Mouse (Mus musculus) embryonic facial prominence, embryonic 14.5 days (tissue): ENCODE measurements around the gene Xpo5. TPM values are rescaled to one million over a fixed set of nuclear protein-coding genes. Genes with fewer than 3 reads are reported as not detected.

Experiments used
- ATAC-seq: fragments of 200-750 bp; cut with Nextera tagmentation; 2 replicates; pipeline ENCODE4 v1.8.0; 2017; ENCODE audit warnings: low read depth, moderate number of reproducible peaks, moderate TSS enrichment
- DNase-seq: peaks from one replicate; pipeline ENCODE4 v3.0.0-alpha.2; 2015; ENCODE audit warnings: low spot score
- H3K27ac ChIP-seq: fragments of 300-500 bp; sonication (generic); replicated peaks from 2 replicates; pipeline ENCODE4 v1.5.1; 2014; ENCODE audit warnings: low read depth, mild to moderate bottlenecking, low read length, moderate library complexity
- H3K27me3 ChIP-seq: fragments of 300-500 bp; sonication (generic); replicated peaks from 2 replicates; pipeline ENCODE4 v1.6.1; 2014; ENCODE audit warnings: low read length; ENCODE audit not compliant: control insufficient read depth, insufficient read depth
- H3K36me3 ChIP-seq: fragments of 300-500 bp; sonication (generic); 2 replicates; pipeline ENCODE4 v1.6.1; 2014; ENCODE audit warnings: low read length, mixed read lengths; ENCODE audit not compliant: control insufficient read depth, insufficient read depth
- H3K4me1 ChIP-seq: fragments of 300-500 bp; sonication (generic); 2 replicates; pipeline ENCODE4 v1.6.1; 2014; ENCODE audit warnings: antibody characterized with exemption, low read length; ENCODE audit not compliant: control insufficient read depth, insufficient read depth
- H3K4me2 ChIP-seq: fragments of 300-500 bp; sonication (generic); 2 replicates; pipeline ENCODE4 v1.6.1; 2014; ENCODE audit warnings: low read depth, mild to moderate bottlenecking, low read length, moderate library complexity, mixed read lengths
- H3K4me3 ChIP-seq: fragments of 300-500 bp; sonication (generic); 2 replicates; pipeline ENCODE4 v1.5.1; 2014; ENCODE audit warnings: low read depth, mild to moderate bottlenecking, low read length
- H3K9ac ChIP-seq: fragments of 300-500 bp; sonication (generic); 2 replicates; pipeline ENCODE4 v1.6.1; 2014; ENCODE audit warnings: low read depth, mild to moderate bottlenecking, low read length, moderate library complexity, mixed read lengths
- H3K9me3 ChIP-seq: fragments of 300-500 bp; sonication (generic); 2 replicates; pipeline ENCODE4 v1.6.1; 2016; ENCODE audit warnings: low read length; ENCODE audit not compliant: control insufficient read depth
- WGBS: fragments of 180-500 bp; shearing (Covaris S2); extraction: QIAGEN DNeasy Blood & Tissue Kit; methylation state at CpG from one replicate; pipeline ENCODE4 v1.1.7; 2014; 5-methylcytosine and 5-hydroxymethylcytosine counted together
- polyA plus RNA-seq: library from polyadenylated mRNA; unstranded; fragments of >200 nt; fragmentation: Nextera tagmentation; extraction: Ambion mirVana; gene quantifications from 2 replicates; pipeline ENCODE4 v1.2.1, GENCODE M21; 2014

Gene Xpo5
- polyA plus RNA-seq, 1 experiment from 2014 or later = 42.3 TPM

DNA sequence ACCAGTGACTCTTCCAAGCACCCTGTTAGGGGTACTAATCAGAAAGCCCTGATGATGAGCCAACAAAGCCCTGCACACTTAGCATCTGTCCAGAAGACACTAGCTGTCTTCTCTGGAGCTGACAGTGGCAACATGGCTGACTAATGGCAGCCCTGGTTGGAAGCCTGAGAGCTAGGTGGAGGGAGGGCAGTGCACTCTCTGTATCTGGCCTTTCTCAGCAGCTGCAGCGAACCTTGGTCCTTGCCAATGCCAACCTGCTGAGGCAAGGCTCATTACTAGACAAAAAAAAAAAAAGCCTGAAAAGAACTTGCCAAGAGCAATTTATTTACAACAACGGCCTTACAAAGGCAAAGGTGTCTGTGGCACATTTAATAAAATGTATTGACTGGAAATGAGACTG, 41.0 kb downstream of the Xpo5 start:
- peaks cover 81% of the 10 kb centered on the region for H3K36me3 ChIP-seq
- no peak for ATAC-seq
- no peaks in the 10 kb centered on the region for H3K9me3 ChIP-seq
- no peak overlapping the region for H3K9ac ChIP-seq
- no peak overlapping the region for H3K4me2 ChIP-seq
- H3K27ac ChIP-seq = no peak overlapping the region
- peaks cover 8% of the 10 kb centered on the region for H3K4me1 ChIP-seq
- H3K27me3 ChIP-seq = no peaks in the 10 kb centered on the region
- no peak overlapping the region for H3K4me3 ChIP-seq
- 69% methylated on average over 2 of the region's 2 CpGs for WGBS
- no peak for DNase-seq

DNA sequence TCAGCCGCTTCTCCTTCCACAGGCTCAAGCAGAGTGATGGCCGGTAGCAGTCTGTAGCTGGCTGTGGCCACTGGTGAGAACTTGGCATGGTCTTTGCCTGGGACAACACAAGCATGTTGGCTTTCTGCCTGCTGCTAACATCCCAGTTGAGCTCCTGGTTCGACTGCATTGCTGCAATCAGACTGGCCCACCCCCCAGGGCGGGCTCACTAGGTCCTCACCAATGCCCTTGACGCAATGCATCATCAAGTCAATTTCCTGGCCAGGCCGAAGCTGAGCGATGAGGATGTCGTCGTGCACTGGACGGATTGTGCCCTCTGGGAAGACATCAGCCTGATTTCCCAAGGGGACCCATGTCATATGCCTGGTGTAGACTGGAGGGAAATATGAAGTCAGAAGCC, 42.0 kb downstream of the Xpo5 start:
- no peaks in the 10 kb centered on the region for H3K27me3 ChIP-seq
- no peak overlapping the region for H3K4me2 ChIP-seq
- ATAC-seq = no peak
- no peak for DNase-seq
- 78% methylated on average over 10 of the region's 10 CpGs for WGBS
- peaks cover 78% of the 10 kb centered on the region for H3K36me3 ChIP-seq
- no peaks in the 10 kb centered on the region for H3K9me3 ChIP-seq
- no peak overlapping the region for H3K27ac ChIP-seq
- peaks cover 16% of the 10 kb centered on the region for H3K4me1 ChIP-seq
- H3K9ac ChIP-seq = no peak overlapping the region
- H3K4me3 ChIP-seq = no peak overlapping the region

DNA sequence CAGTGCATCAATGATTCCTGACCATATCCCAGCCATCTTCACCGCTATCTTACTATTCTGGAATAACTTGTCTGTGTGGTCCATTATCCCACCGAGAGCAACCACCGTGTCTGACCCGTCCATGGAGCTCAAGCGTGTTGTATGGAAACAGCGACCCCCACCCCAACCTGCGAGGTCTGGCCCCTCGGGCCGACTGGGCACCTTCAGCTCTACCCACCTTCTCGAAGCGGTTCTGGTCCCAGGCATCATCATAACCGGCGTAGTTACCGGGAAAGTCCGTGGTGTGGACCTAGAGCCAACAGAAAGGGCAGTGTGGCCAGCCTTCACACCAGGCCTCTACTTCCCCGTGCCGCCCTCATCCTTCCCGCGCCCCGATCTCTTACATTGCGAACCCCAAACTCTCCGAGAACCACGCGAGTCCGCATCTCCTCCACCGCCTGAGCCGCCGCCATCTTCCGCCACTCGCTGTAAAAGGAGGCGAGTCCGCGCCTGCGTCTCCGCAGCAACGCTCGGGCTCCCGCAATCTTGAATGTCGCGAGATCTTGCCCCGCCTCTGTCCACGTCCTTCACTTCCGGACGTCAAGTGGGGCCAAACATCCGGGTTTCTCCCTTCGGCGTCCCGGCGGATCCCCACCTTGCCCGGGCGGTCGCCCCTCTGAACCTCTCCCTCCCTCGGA, 45.1 kb downstream of the Xpo5 start, which contains the start of the genes Polr1c and Yipf3:
Gene Polr1c (minus strand): TSS at position 543 of the 677 bp plus-strand sequence.
Gene Yipf3 (plus strand): TSS at position 569 of the 677 bp plus-strand sequence.
- peaks cover 16% of the 10 kb centered on the region for H3K4me1 ChIP-seq
- H3K4me3 ChIP-seq = peak within 1 kb of the TSS; percentile 98
- H3K4me2 ChIP-seq = peak within 1 kb of the TSS; percentile 89
- no peaks in the 10 kb centered on the region for H3K27me3 ChIP-seq
- DNase-seq (peak; percentile 98), ATAC-seq (peak; percentile 93)
- WGBS = 1% methylated on average over 53 of the region's 53 CpGs
- peak within 1 kb of the TSS; percentile 85 for H3K27ac ChIP-seq
- peak within 1 kb of the TSS; percentile 96 for H3K9ac ChIP-seq
- peaks cover 78% of the 10 kb centered on the region for H3K36me3 ChIP-seq
- H3K9me3 ChIP-seq = no peaks in the 10 kb centered on the region

DNA sequence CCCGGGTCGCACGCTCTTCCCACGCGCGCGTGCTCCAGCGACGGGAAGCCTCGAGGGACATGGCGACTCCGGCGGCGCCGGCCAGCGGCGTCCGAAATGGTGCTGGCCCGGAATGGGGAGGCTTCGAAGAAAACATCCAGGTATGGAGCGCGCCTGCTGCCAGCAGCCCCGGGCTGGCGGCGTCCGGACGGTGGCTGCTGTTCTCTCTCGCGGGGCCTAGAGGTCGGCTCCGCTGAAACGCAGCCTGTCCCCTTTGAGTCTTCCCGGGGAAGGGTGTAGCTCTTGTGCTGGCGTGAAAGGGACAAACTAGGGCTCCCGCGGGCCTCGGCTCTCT, 45.6 kb downstream of the Xpo5 start:
- Histone ChIP-seq H3K4me2 (peak overlapping the region; percentile 89), H3K27ac (peak overlapping the region; percentile 85), H3K9me3 (no peaks in the 10 kb centered on the region), H3K9ac (peak overlapping the region; percentile 96), H3K27me3 (no peaks in the 10 kb centered on the region), H3K4me3 (peak overlapping the region; percentile 98), H3K4me1 (peaks cover 16% of the 10 kb centered on the region), H3K36me3 (peaks cover 73% of the 10 kb centered on the region)
- DNase-seq (no peak), ATAC-seq (peak; percentile 31)
- WGBS = under 1% methylated on average over 32 of the region's 37 CpGs

DNA sequence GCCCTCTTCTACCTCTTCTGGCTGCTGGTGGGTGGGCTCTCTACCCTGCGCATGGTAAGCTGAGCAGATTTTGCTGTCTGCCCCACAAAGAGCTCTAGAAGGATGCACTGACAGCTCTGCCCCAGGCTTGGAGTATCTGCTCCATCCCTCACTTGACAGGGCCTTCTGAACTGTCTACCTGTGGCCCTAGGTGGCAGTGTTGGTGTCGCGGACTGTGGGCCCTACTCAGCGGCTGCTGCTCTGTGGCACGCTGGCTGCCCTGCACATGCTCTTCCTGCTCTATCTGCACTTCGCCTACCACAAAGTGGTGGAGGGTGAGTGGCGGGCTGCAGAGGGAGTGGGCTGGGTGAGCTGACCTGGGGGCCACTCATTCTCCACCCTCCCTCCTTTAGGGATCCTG, 48.6 kb downstream of the Xpo5 start:
- H3K4me1 ChIP-seq = peaks cover 16% of the 10 kb centered on the region
- ATAC-seq (no peak), DNase-seq (no peak)
- no peak overlapping the region for H3K4me3 ChIP-seq
- no peak overlapping the region for H3K4me2 ChIP-seq
- peaks cover 16% of the 10 kb centered on the region for H3K27me3 ChIP-seq
- no peaks in the 10 kb centered on the region for H3K9me3 ChIP-seq
- peaks cover 43% of the 10 kb centered on the region for H3K36me3 ChIP-seq
- H3K9ac ChIP-seq = no peak overlapping the region
- no peak overlapping the region for H3K27ac ChIP-seq
- 75% methylated on average over 7 of the region's 7 CpGs for WGBS

DNA sequence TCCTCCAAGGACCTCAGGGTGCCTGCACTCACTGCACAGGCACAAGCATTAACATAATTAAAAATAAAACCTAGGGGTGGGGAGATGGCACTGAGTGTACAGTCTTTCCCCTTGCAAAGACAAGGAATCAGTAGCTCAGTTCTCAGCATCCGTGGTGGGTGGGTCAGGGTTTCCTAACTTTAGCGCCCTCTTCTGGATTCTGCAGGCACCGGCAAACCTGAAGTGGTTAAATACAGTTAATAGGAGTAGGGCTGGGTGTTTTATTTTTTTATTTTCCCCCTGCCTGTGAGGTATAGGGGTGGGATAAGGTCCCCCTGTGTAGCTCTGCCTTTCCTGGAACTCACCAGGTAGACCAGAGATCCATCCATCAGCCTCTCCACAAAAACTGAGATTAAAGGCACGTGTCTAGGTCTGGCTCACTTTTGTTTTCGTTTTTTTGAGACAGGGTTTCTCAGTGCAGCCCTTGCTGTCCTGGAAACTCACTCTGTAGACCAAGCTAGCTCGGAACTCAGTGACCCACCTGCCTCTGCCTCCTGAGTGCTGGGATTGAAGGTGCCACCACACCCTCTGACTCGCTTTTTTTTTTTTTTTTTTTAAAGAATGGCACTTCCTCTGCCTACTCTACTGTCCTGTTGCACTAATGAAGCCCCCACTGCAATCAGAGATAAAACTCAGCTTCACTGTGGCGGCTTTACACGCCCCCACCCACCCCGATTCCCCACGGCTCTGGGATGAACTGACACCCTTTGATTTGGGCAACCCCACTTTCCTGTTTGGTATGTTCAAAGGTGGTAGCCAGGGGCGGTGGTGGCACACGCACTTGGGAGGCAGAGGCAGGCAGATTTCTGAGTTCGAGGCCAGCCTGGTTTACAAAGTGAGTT, 50.2 kb downstream of the Xpo5 start:
- DNase-seq = peak; percentile 44
- H3K27me3 ChIP-seq = peaks cover 16% of the 10 kb centered on the region

DNA sequence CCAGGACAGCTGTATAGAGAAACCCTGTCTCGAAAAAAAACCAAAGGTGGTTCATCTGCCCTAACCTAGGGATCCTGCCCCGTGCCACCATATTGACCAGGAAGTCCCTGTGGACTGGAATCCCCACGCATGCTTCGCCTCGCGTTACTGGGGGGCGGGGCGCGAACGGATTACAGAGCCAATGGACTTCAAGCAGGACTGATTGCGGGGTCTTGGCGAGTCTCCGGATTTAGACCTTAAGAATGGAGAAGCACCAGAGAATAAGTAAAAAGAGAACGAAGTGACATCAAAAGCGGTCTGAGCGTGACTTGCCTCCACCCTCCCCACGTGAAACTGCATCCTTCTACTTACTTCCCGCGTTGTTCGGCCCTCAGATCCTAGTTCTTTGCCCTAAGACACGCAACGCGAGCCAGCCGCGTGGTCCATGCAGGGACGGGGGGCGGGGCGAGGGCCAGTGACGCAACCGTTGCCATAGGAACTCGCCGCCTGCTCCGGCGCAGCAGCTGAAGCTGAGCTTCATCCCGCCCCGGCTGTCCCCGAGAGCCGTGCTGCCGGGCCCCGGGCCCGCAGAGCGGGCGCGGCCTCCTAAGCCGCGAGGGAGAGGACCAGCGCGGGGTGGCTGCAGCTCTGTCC, 51.0 kb downstream of the Xpo5 start, which contains the start of gene Lrrc73:
Gene Lrrc73 (plus strand): TSS at position 80 of the 633 bp plus-strand sequence.
- Histone ChIP-seq H3K9ac (peak within 1 kb of the TSS; percentile 67), H3K27me3 (peaks cover 16% of the 10 kb centered on the region), H3K4me1 (peaks cover 9% of the 10 kb centered on the region), H3K36me3 (peaks cover 61% of the 10 kb centered on the region), H3K4me2 (peak within 1 kb of the TSS; percentile 100), H3K4me3 (peak within 1 kb of the TSS; percentile 71), H3K9me3 (no peaks in the 10 kb centered on the region), H3K27ac (no peak within 1 kb of the TSS)
- peak; percentile 87 for ATAC-seq
- 3% methylated on average over 31 of the region's 48 CpGs for WGBS
- peak; percentile 94 for DNase-seq

More for the DNA sequence above, 50.2 kb downstream of the Xpo5 start:
- WGBS = 59% methylated on average over 14 of the region's 14 CpGs
- Histone ChIP-seq H3K9ac (peak overlapping the region; percentile 67), H3K9me3 (no peaks in the 10 kb centered on the region), H3K36me3 (peaks cover 54% of the 10 kb centered on the region), H3K4me3 (peak overlapping the region; percentile 71), H3K27ac (no peak overlapping the region), H3K4me1 (peaks cover 9% of the 10 kb centered on the region), H3K4me2 (peak overlapping the region; percentile 100)
- ATAC-seq = no peak

- Histone ChIP-seq H3K9me3 (no peaks in the 10 kb centered on the region), H3K4me3 (peak overlapping the region; percentile 71), H3K4me2 (peak overlapping the region; percentile 100), H3K27ac (no peak overlapping the region), H3K27me3 (peaks cover 16% of the 10 kb centered on the region), H3K36me3 (peaks cover 65% of the 10 kb centered on the region), H3K4me1 (peaks cover 3% of the 10 kb centered on the region), H3K9ac (peak overlapping the region; percentile 67)
- under 1% methylated on average over 16 of the region's 54 CpGs for WGBS
- peak; percentile 27 for ATAC-seq
- no peak for DNase-seq
Observed at GRCm38 (mm10) chr17:46254106-46254505, 51.5 kb downstream of the Xpo5 start.
